Mouse (Mus musculus): Measurements from ENCODE around the gene Tmem211.

DNA sequence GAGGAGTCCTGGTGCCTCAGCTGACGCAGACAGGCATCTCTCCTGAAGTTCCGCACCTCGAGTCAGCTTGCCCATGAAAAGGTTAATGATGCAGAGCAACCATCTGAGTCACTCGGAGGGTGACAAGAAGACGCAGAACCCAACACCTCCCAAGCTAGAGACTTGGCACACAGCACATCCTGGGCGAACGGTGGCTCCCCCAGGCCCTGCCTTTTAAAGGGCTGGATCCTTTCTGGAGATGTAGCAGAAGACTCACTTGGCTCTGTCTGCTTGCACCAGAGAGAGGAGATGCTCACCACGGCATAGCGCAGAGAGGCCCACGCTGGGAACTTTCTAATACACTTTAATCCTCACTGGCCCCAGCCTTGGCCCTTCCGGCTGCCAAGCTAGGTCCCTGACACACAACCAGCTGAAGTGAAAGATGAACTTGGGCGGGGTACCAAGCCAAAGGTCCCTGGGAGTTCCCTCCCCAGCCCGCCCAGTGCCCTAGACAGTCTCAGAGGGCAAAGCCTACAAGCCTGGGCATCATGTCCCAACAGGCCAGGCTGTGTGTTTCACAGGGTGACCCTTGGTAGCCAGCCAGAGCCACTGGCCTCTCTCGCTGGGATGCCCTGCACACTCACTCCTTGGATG lies 10.3 kb upstream of the Tmem211 start:
- TF ChIP-seq CTCF (IDR thresholded peaks at IDR 0.05; ENCODE audit: low read depth) (no peak), EP300 (optimal IDR thresholded peaks at IDR 0.05) (no peak)
